Mouse (Mus musculus) C2C12 (cell line): ENCODE measurements around the gene Sptbn2. TPM values are rescaled to one million over a fixed set of nuclear protein-coding genes. Genes with fewer than 3 reads are reported as not detected.

ENCODE experiments used
- H3K27me3 ChIP-seq: one replicate; pipeline ENCODE4 v1.6.1; 2011; ENCODE audit not compliant: control insufficient read depth, insufficient read depth, insufficient read length
- H3K36me3 ChIP-seq: one replicate; pipeline ENCODE4 v1.6.1; 2011; ENCODE audit not compliant: control insufficient read depth, insufficient read depth
- H3K4me3 ChIP-seq: one replicate; pipeline ENCODE4 v1.5.1; 2011; ENCODE audit warnings: mild to moderate bottlenecking, control low read depth; ENCODE audit not compliant: poor library complexity, insufficient read depth, severe bottlenecking
- H3K79me2 ChIP-seq: one replicate; pipeline ENCODE4 v1.6.1; 2011; ENCODE audit not compliant: control insufficient read depth, insufficient read depth
- H3K79me3 ChIP-seq: one replicate; pipeline ENCODE4 v1.6.1; 2011; ENCODE audit warnings: low read depth, control low read depth
- H3ac ChIP-seq: one replicate; pipeline ENCODE3; 2011; ENCODE audit warnings: low read depth; ENCODE audit not compliant: control insufficient read depth, insufficient read length
- CEBPB ChIP-seq: IDR thresholded peaks from one replicate; pipeline ENCODE4 v1.6.1; 2011; ENCODE audit warnings: low read depth, mild to moderate bottlenecking, control low read depth, moderate library complexity
- CTCF ChIP-seq: IDR thresholded peaks from one replicate; pipeline ENCODE4 v1.5.1; 2011; ENCODE audit not compliant: control insufficient read depth, insufficient read depth, insufficient read length
- FOSL1 ChIP-seq: IDR thresholded peaks from one replicate; pipeline ENCODE4 v1.8.0; 2011; ENCODE audit warnings: mild to moderate bottlenecking, low read length; ENCODE audit not compliant: poor library complexity, insufficient read depth, severe bottlenecking
- MAX ChIP-seq: IDR thresholded peaks from one replicate; pipeline ENCODE4 v1.6.1; 2011; ENCODE audit warnings: mild to moderate bottlenecking, control low read depth
- MYOD1 ChIP-seq: IDR thresholded peaks from one replicate; pipeline ENCODE4 v1.6.1; 2011; ENCODE audit warnings: low read depth; ENCODE audit not compliant: control insufficient read depth, insufficient read length
- MYOG ChIP-seq: IDR thresholded peaks from one replicate; pipeline ENCODE4 v1.6.1; 2011; ENCODE audit not compliant: control insufficient read depth, insufficient read length; ENCODE audit errors: extremely low read depth
- USF1 ChIP-seq: IDR thresholded peaks from one replicate; pipeline ENCODE4 v1.6.1; 2011; ENCODE audit warnings: low read depth, mild to moderate bottlenecking, control low read depth, moderate library complexity
- polyA plus RNA-seq: library from polyadenylated mRNA; unstranded; fragments of >200 nt; fragmentation: generic; extraction: Trizol; gene quantifications from one replicate; pipeline ENCODE4 v1.2.1, GENCODE M21; 2012; ENCODE audit warnings: missing spikeins

Sptbn2 gene
- polyA plus RNA-seq, 1 experiment: 0.15 TPM

DNA sequence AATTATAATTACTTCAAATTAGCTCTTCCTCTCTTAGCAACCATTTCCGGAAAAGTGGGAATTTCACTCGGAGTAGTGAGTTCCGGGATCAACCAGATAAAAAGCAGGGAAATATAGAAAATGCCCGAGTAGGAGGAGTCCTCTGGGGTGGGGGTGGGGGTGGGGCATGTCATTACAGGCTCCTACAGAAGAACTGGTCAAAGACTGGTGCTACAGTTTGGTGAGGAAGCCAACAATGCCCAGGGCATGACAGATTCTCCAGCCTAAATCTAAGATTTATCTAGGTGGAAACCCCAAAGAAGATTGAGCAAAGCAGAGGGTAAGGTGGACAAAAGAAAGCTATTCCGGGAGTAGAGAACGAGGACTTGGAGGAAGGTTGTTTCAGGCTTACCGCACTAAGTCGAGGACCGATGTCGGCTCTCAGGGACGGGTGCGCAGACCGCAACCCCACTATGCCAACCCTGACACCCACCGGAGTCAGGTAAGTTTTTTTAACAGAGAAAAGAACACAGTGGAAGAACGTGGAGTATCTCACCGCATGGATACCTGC, 82.4 kb downstream of the Sptbn2 start:
- no peak for TF ChIP-seq CEBPB
- no peak for TF ChIP-seq FOSL1
- no peak for TF ChIP-seq MAX
- TF ChIP-seq MYOD1: no peak
- TF ChIP-seq MYOG: no peak
- no peak for TF ChIP-seq USF1
- no peak for TF ChIP-seq CTCF
- Histone ChIP-seq H3K27me3 (no peaks in the 10 kb centered on the region), H3K4me3 (peak overlapping the region; percentile 75), H3K79me3 (peaks cover 79% of the 10 kb centered on the region), H3ac (peak overlapping the region; percentile 66), H3K36me3 (peaks cover 60% of the 10 kb centered on the region), H3K79me2 (peaks cover 96% of the 10 kb centered on the region)

- no peaks in the 10 kb centered on the region for H3K27me3 ChIP-seq
- peak within 1 kb of the TSS; percentile 66 for H3ac ChIP-seq
- peaks cover 96% of the 10 kb centered on the region for H3K79me2 ChIP-seq
- peaks cover 60% of the 10 kb centered on the region for H3K36me3 ChIP-seq
- peaks cover 79% of the 10 kb centered on the region for H3K79me3 ChIP-seq
- TF ChIP-seq CEBPB: peak; percentile 55
- peak; percentile 64 for TF ChIP-seq MAX
- no peak for TF ChIP-seq USF1
- peak within 1 kb of the TSS; percentile 75 for H3K4me3 ChIP-seq
Measured at GRCm38 (mm10) chr19:4793831-4794422, 83.0 kb downstream of the Sptbn2 start, which contains the start of gene Rbm4. Rbm4 (minus strand) TSS chr19:4793901.

DNA sequence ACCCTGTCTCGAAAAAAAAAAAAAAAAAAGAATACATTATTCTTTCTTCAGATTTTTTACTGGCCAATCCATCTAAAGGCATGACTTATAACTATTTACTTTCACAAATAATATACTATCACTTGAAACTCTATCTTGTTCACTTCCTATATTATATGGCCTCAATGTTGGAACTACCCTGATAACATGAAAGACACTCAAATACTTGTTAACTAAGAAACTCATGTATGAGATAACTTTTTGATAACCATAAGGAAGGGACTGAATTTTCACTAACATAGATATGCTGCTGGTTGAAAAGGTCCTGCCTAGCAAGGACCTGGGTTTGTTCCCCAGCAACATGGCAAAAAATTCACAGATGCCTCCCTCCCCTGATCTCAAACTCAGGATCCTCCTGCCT, 85.0 kb downstream of the Sptbn2 start:
- no peak for TF ChIP-seq MAX
- TF ChIP-seq MYOG: no peak
- no peak for TF ChIP-seq MYOD1
- no peak for TF ChIP-seq CTCF
- no peak for TF ChIP-seq CEBPB
- TF ChIP-seq FOSL1: no peak
- TF ChIP-seq USF1: no peak
- Histone ChIP-seq H3K27me3 (no peaks in the 10 kb centered on the region), H3K79me2 (peaks cover 96% of the 10 kb centered on the region), H3K36me3 (peaks cover 61% of the 10 kb centered on the region), H3ac (no peak overlapping the region), H3K4me3 (no peak overlapping the region), H3K79me3 (peaks cover 79% of the 10 kb centered on the region)

GRCm38 (mm10) chr19:4797846-4798245, 86.9 kb downstream of the Sptbn2 start:
- Histone ChIP-seq H3K4me3 (no peak overlapping the region), H3K79me2 (peaks cover 96% of the 10 kb centered on the region), H3ac (no peak overlapping the region), H3K36me3 (peaks cover 65% of the 10 kb centered on the region), H3K79me3 (peaks cover 82% of the 10 kb centered on the region), H3K27me3 (no peaks in the 10 kb centered on the region)
- no peak for TF ChIP-seq CTCF
- TF ChIP-seq CEBPB: no peak
- TF ChIP-seq MYOD1: no peak
- TF ChIP-seq MAX: no peak
- no peak for TF ChIP-seq USF1
- no peak for TF ChIP-seq FOSL1

DNA sequence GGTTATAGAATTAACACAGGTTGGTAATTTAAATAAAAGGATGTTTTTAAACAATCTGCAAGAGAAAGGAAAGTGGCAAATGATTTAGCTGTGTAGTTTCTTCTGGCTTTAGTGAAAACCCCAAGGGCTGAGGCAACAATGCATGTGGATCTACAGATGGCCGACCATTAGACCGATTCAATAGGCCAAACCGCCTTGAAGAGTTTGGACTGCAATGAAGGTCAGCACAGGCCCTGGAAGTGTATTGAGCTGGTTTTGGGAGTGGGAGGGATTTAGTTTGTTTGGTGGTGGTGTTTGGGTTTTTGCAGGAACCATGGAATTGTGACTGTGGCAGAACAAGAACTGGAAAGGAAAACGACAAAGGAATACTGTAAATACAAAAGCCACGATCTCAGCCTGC, 88.1 kb downstream of the Sptbn2 start:
- H3K79me2 ChIP-seq: peaks cover 99% of the 10 kb centered on the region
- TF ChIP-seq MYOG (no peak), CEBPB (no peak), USF1 (no peak), CTCF (no peak), FOSL1 (no peak), MYOD1 (no peak)
- H3K79me3 ChIP-seq: peaks cover 86% of the 10 kb centered on the region
- H3K27me3 ChIP-seq: no peaks in the 10 kb centered on the region
- peaks cover 78% of the 10 kb centered on the region for H3K36me3 ChIP-seq
- no peak overlapping the region for H3K4me3 ChIP-seq
- no peak overlapping the region for H3ac ChIP-seq

Other genes starting within 250 kb of the Sptbn2 start
- 14.4 TPM for gene Syt12, start 233.7 kb upstream of the Sptbn2 start, polyA plus RNA-seq
- not detected for gene 2010003K11Rik, start 212.6 kb upstream of the Sptbn2 start, polyA plus RNA-seq
- gene Pcx, start 200.7 kb upstream of the Sptbn2 start, polyA plus RNA-seq: 4.0 TPM
- 40.8 TPM for gene Lrfn4, start 95.5 kb upstream of the Sptbn2 start, polyA plus RNA-seq
- 56.9 TPM for gene Rce1, start 85.5 kb upstream of the Sptbn2 start, polyA plus RNA-seq
- gene Gm960, start 12.5 kb upstream of the Sptbn2 start, polyA plus RNA-seq: 0.96 TPM
- 8.8 TPM for gene Rbm4b, start 45.3 kb downstream of the Sptbn2 start, polyA plus RNA-seq
- gene Rbm4, start 82.7 kb downstream of the Sptbn2 start, polyA plus RNA-seq: 43.8 TPM
- gene Gm21992, start 100.4 kb downstream of the Sptbn2 start, polyA plus RNA-seq: 14.3 TPM
- gene Rbm14, start 100.5 kb downstream of the Sptbn2 start, polyA plus RNA-seq: 95.2 TPM
- 36.6 TPM for gene Ccs, start 128.2 kb downstream of the Sptbn2 start, polyA plus RNA-seq
- 0.02 TPM for gene Ccdc87, start 128.2 kb downstream of the Sptbn2 start, polyA plus RNA-seq
- gene Ctsf, start 144.0 kb downstream of the Sptbn2 start, polyA plus RNA-seq: 1.2 TPM
- gene Actn3, start 166.7 kb downstream of the Sptbn2 start, polyA plus RNA-seq: 20.8 TPM
- 5.4 TPM for gene Zdhhc24, start 167.5 kb downstream of the Sptbn2 start, polyA plus RNA-seq
- gene Bbs1, start 195.5 kb downstream of the Sptbn2 start, polyA plus RNA-seq: 2.2 TPM
- 68.2 TPM for gene Dpp3, start 217.1 kb downstream of the Sptbn2 start, polyA plus RNA-seq
- gene Peli3, start 232.0 kb downstream of the Sptbn2 start, polyA plus RNA-seq: 1.3 TPM